Mouse (Mus musculus) stomach, postnatal 0 days (tissue): Measurements from ENCODE around the gene Acot6.

ENCODE experiments used
- CTCF ChIP-seq: IDR thresholded peaks from 2 replicates; pipeline ENCODE4 v1.5.1; 2016; ENCODE audit warnings: antibody characterized with exemption, low read depth, mild to moderate bottlenecking, moderate library complexity
- EP300 ChIP-seq: optimal IDR thresholded peaks from 2 replicates; pipeline ENCODE3; 2016; ENCODE audit warnings: antibody characterized with exemption

GRCm38 (mm10) chr12:84151911-84152310, 51.5 kb downstream of the Acot6 start:
- TF ChIP-seq CTCF (no peak), EP300 (no peak)
